Mouse (Mus musculus): ENCODE measurements at regions not wholly inside any gene's neighbourhood (a gene's known extent, or its start where the extent isn't known, plus 50 kb on each side); places are given as distances from the start of the nearest gene placed in this dataset.

- Histone ChIP-seq H3K4me3 (ENCODE audit: low read depth, low read length) (no peak overlapping the region), H3K36me3 (ENCODE audit: control insufficient read depth, insufficient read depth, low read length) (no peaks in the 10 kb centered on the region), H3K4me1 (ENCODE audit: control insufficient read depth, insufficient read depth, low read length) (no peaks in the 10 kb centered on the region), H3K9me3 (replicated peaks; ENCODE audit: control insufficient read depth, low read length) (peaks cover 4% of the 10 kb centered on the region), H3K27ac (ENCODE audit: low read depth, low read length) (no peak overlapping the region), H3K9ac (ENCODE audit: low read depth, low read length) (no peak overlapping the region), H3K4me2 (no peak overlapping the region), H3K27me3 (ENCODE audit: control insufficient read depth, insufficient read depth, low read length) (no peaks in the 10 kb centered on the region)
- no peak for ATAC-seq (replicated peaks; ENCODE audit: insufficient number of reproducible peaks, low FRiP score, low TSS enrichment)
These were observed 69.5 kb upstream of the St6galnac5 start for GRCm38 (mm10) chr3:153051566-153051965.

DNA sequence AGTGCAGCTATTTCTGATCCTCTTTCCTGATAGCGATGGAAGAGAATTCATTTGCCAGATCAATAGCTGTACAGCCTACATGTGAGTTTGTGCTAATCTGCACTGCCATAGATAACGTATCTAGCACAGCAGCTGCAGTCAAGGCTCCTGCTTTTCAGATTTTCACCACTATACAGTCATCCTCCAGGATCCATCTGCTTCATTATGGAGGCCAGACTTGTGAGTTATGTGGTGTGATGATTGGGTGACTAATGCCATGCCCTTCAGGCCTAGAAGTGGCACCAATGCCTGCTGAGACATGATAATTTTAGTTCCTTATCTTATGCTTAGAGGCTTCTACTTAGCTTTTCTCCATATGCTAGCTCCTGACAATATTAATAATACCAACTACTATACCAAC, 63.3 kb upstream of the St6galnac5 start:
- no peaks in the 10 kb centered on the region for H3K27me3 ChIP-seq (ENCODE audit: control insufficient read depth, insufficient read depth, low read length)
- WGBS (ENCODE audit: insufficient replicate concordance), result 66% methylated on average over 2 of the region's 2 CpGs
- H3K9me3 ChIP-seq (replicated peaks; ENCODE audit: control insufficient read depth, low read length), result peaks cover 4% of the 10 kb centered on the region
- H3K27ac ChIP-seq (ENCODE audit: low read depth, low read length), result no peak overlapping the region
- no peaks in the 10 kb centered on the region for H3K4me1 ChIP-seq (ENCODE audit: control insufficient read depth, insufficient read depth, low read length)
- no peak overlapping the region for H3K9ac ChIP-seq (ENCODE audit: low read depth, low read length)
- H3K36me3 ChIP-seq (ENCODE audit: control insufficient read depth, insufficient read depth, low read length), result no peaks in the 10 kb centered on the region
- H3K4me2 ChIP-seq, result no peak overlapping the region
- no peak overlapping the region for H3K4me3 ChIP-seq (ENCODE audit: low read depth, low read length)
- ATAC-seq (replicated peaks; ENCODE audit: insufficient number of reproducible peaks, low FRiP score, low TSS enrichment), result no peak

GRCm38 (mm10) chr3:153033980-153034379, 51.9 kb upstream of the St6galnac5 start:
- WGBS (ENCODE audit: insufficient replicate concordance), result 77% methylated on average over 6 of the region's 6 CpGs

More at GRCm38 (mm10) chr3:153033980-153034379, 51.9 kb upstream of the St6galnac5 start:
- H3K36me3 ChIP-seq (ENCODE audit: control insufficient read depth, insufficient read depth, low read length), result no peaks in the 10 kb centered on the region
- no peaks in the 10 kb centered on the region for H3K4me1 ChIP-seq (ENCODE audit: control insufficient read depth, insufficient read depth, low read length)
- H3K27ac ChIP-seq (ENCODE audit: low read depth, low read length), result no peak overlapping the region
- H3K27me3 ChIP-seq (ENCODE audit: control insufficient read depth, insufficient read depth, low read length), result no peaks in the 10 kb centered on the region
- no peak overlapping the region for H3K4me2 ChIP-seq
- no peak for ATAC-seq (replicated peaks; ENCODE audit: insufficient number of reproducible peaks, low FRiP score, low TSS enrichment)
- no peak overlapping the region for H3K4me3 ChIP-seq (ENCODE audit: low read depth, low read length)
- H3K9ac ChIP-seq (ENCODE audit: low read depth, low read length), result no peak overlapping the region
- H3K9me3 ChIP-seq (replicated peaks; ENCODE audit: control insufficient read depth, low read length), result no peaks in the 10 kb centered on the region

Data from heart, embryonic 11.5 days (tissue).